24 mouse cellular contexts compared by ENCODE assay signal in genomic region chr17:46438298-46438873, GRCm38 (mm10). TPM values are rescaled to one million over a fixed set of nuclear protein-coding genes. Genes with fewer than 3 reads are reported as not detected.
DNase-seq lines count a peak whose midpoint lies in the region; ATAC-seq and TF ChIP-seq lines count a peak whose summit lies in the region.
"Had no signal": no experiment of that assay in that cellular context is flagged by ENCODE, and none has a peak within 500 bp of the region (broad histone marks: within the 10 kb centered on the region; RNA-seq: fewer than 3 reads in every experiment).

Slc22a7 (minus strand) TSS chr17:46438457.

- no peaks in the 10 kb centered on the region for H3K36me3 ChIP-seq in hindbrain, embryonic 11.5 days (ENCODE audit: control insufficient read depth, insufficient read depth, low read length)
- no peaks in the 10 kb centered on the region for H3K36me3 ChIP-seq in hindbrain, embryonic 12.5 days
- no peaks in the 10 kb centered on the region for H3K36me3 ChIP-seq in liver, adult 2 months (ENCODE audit: control insufficient read depth, insufficient read depth, low read length)
- H3K36me3 ChIP-seq in ES-E14 (ENCODE audit: control insufficient read depth, insufficient read depth, low read length, poor library complexity, severe bottlenecking): no peaks in the 10 kb centered on the region
- H3K36me3 ChIP-seq: limb, embryonic 12.5 days had no signal

- in situ Hi-C loops in ES-E14 (cut with MboI; ENCODE audit: low sequenced_read_pairs in 2 of 2, unreplicated experiment in 2 of 2): no loop called here

- H3K79me2 ChIP-seq in liver, adult 2 months (ENCODE audit: control insufficient read depth, insufficient read depth, low read length): no peaks in the 10 kb centered on the region

- H3K9me3 ChIP-seq in hindbrain, embryonic 11.5 days (ENCODE audit: control insufficient read depth, low read length): no peaks in the 10 kb centered on the region
- H3K9me3 ChIP-seq in hindbrain, embryonic 12.5 days (replicated peaks): no peaks in the 10 kb centered on the region
- no peaks in the 10 kb centered on the region for H3K9me3 ChIP-seq in ES-E14 (ENCODE audit: control insufficient read depth, insufficient read depth, low read depth, low read length)
- H3K9me3 ChIP-seq: limb, embryonic 12.5 days had no signal

- peaks cover 10% of the 10 kb centered on the region; the same call in 1 of the 2 replicates for H3K27me3 ChIP-seq in hindbrain, embryonic 11.5 days (ENCODE audit: control insufficient read depth, insufficient read depth, low read length)
- peaks cover 27% of the 10 kb centered on the region for H3K27me3 ChIP-seq in hindbrain, embryonic 12.5 days
- no peaks in the 10 kb centered on the region for H3K27me3 ChIP-seq in liver, adult 2 months (ENCODE audit: control insufficient read depth, insufficient read depth, low read length)

- no peak for ATAC-seq in hindbrain, embryonic 11.5 days (ENCODE audit: low FRiP score)
- ATAC-seq in hindbrain, embryonic 12.5 days (ENCODE audit: low FRiP score): no peak
- ATAC-seq: activated CD4-positive, CD25-positive, alpha-beta regulatory T cell, adult 4 months; forebrain, embryonic 14.5 days; midbrain, embryonic 16.5 days had no signal

- peak; percentile 45; the same call in 1 of the 2 replicates for TF ChIP-seq POLR2A in liver, adult 2 months (IDR thresholded peaks at IDR 0.05; ENCODE audit: extremely low read depth, insufficient read depth, low read length)

- 80% methylated on average over 4 of the region's 4 CpGs for whole genome bisulfite sequencing in hindbrain, embryonic 11.5 days
- WGBS in hindbrain, embryonic 12.5 days: 73% methylated on average over 4 of the region's 4 CpGs
- WGBS in liver, adult 2 months: 24% methylated on average over 4 of the region's 4 CpGs

- no peak for TF ChIP-seq CTCF in liver, adult 2 months (IDR thresholded peaks at IDR 0.05; ENCODE audit: low read depth, low read length)

- H3K4me1 ChIP-seq in hindbrain, embryonic 11.5 days (replicated peaks; ENCODE audit: control insufficient read depth, insufficient read depth, low read length): peaks cover 3% of the 10 kb centered on the region; the same call in 1 of the 2 replicates
- peaks cover 16% of the 10 kb centered on the region for H3K4me1 ChIP-seq in hindbrain, embryonic 12.5 days
- peaks cover 15% of the 10 kb centered on the region for H3K4me1 ChIP-seq in liver, adult 2 months (ENCODE audit: control insufficient read depth, insufficient read depth, low read length)
- H3K4me1 ChIP-seq in ES-E14 (ENCODE audit: control insufficient read depth in 2 of 2, insufficient read depth in 2 of 2, low read length in 2 of 2, poor library complexity in 1 of 2): peaks cover 3 to 35% of the 10 kb centered on the region in 2 experiments; a peak in 3 of 4 replicates

- DNase-seq in hindbrain, embryonic 11.5 days (ENCODE audit: low spot score): no peak
- DNase-seq in liver, adult 2 months (ENCODE audit: extremely low read depth, low read depth, low spot score): peak; percentile 99
- no peak for DNase-seq in liver
- DNase-seq in ES-E14 (ENCODE audit: low read depth, low spot score): no peak
- DNase-seq in kidney, postnatal 36 days: peak; percentile 67 to 70
- DNase-seq in cerebellum, adult 9-10 months: no peak
- DNase-seq: adrenal gland, postnatal 25 days; cerebellum, adult 11 months; cerebellum, postnatal 14 days; gastrocnemius, postnatal 14 days; heart, adult 2 months; heart, postnatal 4 days; lung, adult 2 months; right cerebral cortex, postnatal 25 days had no signal

- H3K27ac ChIP-seq in hindbrain, embryonic 11.5 days (ENCODE audit: low read depth, low read length): no peak within 1 kb of the TSS
- no peak within 1 kb of the TSS for H3K27ac ChIP-seq in hindbrain, embryonic 12.5 days
- peak within 1 kb of the TSS; percentile 92 for H3K27ac ChIP-seq in liver, adult 2 months (replicated peaks; ENCODE audit: insufficient read depth, low read depth, low read length)
- H3K27ac ChIP-seq in ES-E14 (ENCODE audit: insufficient read depth, low read depth, low read length, poor library complexity, severe bottlenecking): peak within 1 kb of the TSS; percentile 34; the same call in 1 of the 2 replicates
- H3K27ac ChIP-seq: heart, adult 2 months; limb, embryonic 12.5 days had no signal

- no peak within 1 kb of the TSS for H3K4me3 ChIP-seq in hindbrain, embryonic 11.5 days (ENCODE audit: low read depth, low read length)
- no peak within 1 kb of the TSS for H3K4me3 ChIP-seq in hindbrain, embryonic 12.5 days
- peak within 1 kb of the TSS; percentile 32; the same call in 1 of the 2 replicates for H3K4me3 ChIP-seq in liver, adult 2 months (ENCODE audit: insufficient read depth, low read depth, low read length)
- H3K4me3 ChIP-seq in ES-E14 (ENCODE audit: insufficient read depth in 1 of 2, low read depth in 1 of 2, low read length in 2 of 2, poor library complexity in 1 of 2, severe bottlenecking in 1 of 2): peak within 1 kb of the TSS; percentile 42 to 43; a peak in 2 of 4 replicates
- H3K4me3 ChIP-seq: heart, adult 2 months; megakaryocyte, embryonic 14.5 days had no signal

- H3K9ac ChIP-seq in hindbrain, embryonic 11.5 days (ENCODE audit: low read depth, low read length): peak within 1 kb of the TSS; percentile 37; the same call in 1 of the 2 replicates
- H3K9ac ChIP-seq in hindbrain, embryonic 12.5 days: no peak within 1 kb of the TSS
- H3K9ac ChIP-seq in liver, adult 2 months (ENCODE audit: low read depth, low read length): peak within 1 kb of the TSS; percentile 16; the same call in 1 of the 2 replicates
- peak within 1 kb of the TSS; percentile 59; the same call in 1 of the 2 replicates for H3K9ac ChIP-seq in ES-E14 (ENCODE audit: insufficient read depth, low read depth, low read length, poor library complexity, severe bottlenecking)
- H3K9ac ChIP-seq: limb, embryonic 12.5 days had no signal

- H3K4me2 ChIP-seq in hindbrain, embryonic 11.5 days (replicated peaks; ENCODE audit: low read depth, low read length): no peak within 1 kb of the TSS
- no peak within 1 kb of the TSS for H3K4me2 ChIP-seq in hindbrain, embryonic 12.5 days (replicated peaks)

TF ChIP-seq in ES-E14, 5 proteins besides CTCF, POLR2A, EP300 and RAD21:
- TF ChIP-seq ZNF384 (IDR thresholded peaks at IDR 0.05; ENCODE audit: low read depth, low read length): no peak

RNA-seq across cellular contexts. Expression of gene Slc22a7, which starts in this region (rescaled TPM):
- polyA plus RNA-seq in hindbrain, embryonic 11.5 days (2014; fragmentation: Nextera tagmentation; extraction: Ambion mirVana): not detected in 2 replicates
- polyA plus RNA-seq in hindbrain, embryonic 12.5 days (2016; fragmentation: Nextera tagmentation; extraction: Ambion mirVana): not detected in 2 replicates
- 10.3 and 27.9 TPM in 2 replicates for total RNA-seq in liver, adult 2 months (2014; rRNA removed)
- 46.8 and 47.9 TPM in 2 replicates for polyA plus RNA-seq in liver, adult 2 months (2012; rRNA removed)
- 3.6 and 6.1 TPM in 2 replicates for total RNA-seq in ES-E14 (2012; rRNA removed)
- total RNA-seq: adrenal gland, postnatal 25 days; CH12.LX; gastrocnemius, postnatal 14 days; heart, adult 2 months; heart, postnatal 4 days; neutrophil, adult 5-6 weeks had no signal
- polyA plus RNA-seq: activated CD4-positive, CD25-positive, alpha-beta regulatory T cell, adult 4 months; forebrain, embryonic 14.5 days; heart, adult 2 months; heart, embryonic 14.5 days; limb, embryonic 12.5 days; lung, adult 2 months; midbrain, embryonic 16.5 days; stomach, embryonic 14.5 days had no signal

Comparison
In these comparisons a context has a peak if more than half of its experiments do, and no peak if none do; other contexts are left out.
1. RNA of gene Slc22a7 (polyA plus RNA-seq): 46.8 to 47.9 TPM in liver, adult 2 months; not detected in hindbrain, embryonic 11.5 days and not detected in hindbrain, embryonic 12.5 days; every median in the first group is over 10 times any median in the second.
2. DNase-seq: peak in liver, adult 2 months (single experiment) and kidney, postnatal 36 days (2 of 2); none in hindbrain, embryonic 11.5 days (single experiment), liver (single experiment), ES-E14 (single experiment) and cerebellum, adult 9-10 months (single experiment).
3. H3K27ac ChIP-seq: peak in liver, adult 2 months (single experiment) and ES-E14 (single experiment); none in hindbrain, embryonic 11.5 days (single experiment) and hindbrain, embryonic 12.5 days (single experiment).
4. H3K4me3 ChIP-seq: peak in liver, adult 2 months (single experiment) and ES-E14 (2 of 2); none in hindbrain, embryonic 11.5 days (single experiment) and hindbrain, embryonic 12.5 days (single experiment).